Mouse (Mus musculus): ENCODE measurements around the gene Lpin3.
A peak's percentile ranks its signal among the peaks of the same experiment; 100 is the strongest.

The Lpin3 gene

DNA sequence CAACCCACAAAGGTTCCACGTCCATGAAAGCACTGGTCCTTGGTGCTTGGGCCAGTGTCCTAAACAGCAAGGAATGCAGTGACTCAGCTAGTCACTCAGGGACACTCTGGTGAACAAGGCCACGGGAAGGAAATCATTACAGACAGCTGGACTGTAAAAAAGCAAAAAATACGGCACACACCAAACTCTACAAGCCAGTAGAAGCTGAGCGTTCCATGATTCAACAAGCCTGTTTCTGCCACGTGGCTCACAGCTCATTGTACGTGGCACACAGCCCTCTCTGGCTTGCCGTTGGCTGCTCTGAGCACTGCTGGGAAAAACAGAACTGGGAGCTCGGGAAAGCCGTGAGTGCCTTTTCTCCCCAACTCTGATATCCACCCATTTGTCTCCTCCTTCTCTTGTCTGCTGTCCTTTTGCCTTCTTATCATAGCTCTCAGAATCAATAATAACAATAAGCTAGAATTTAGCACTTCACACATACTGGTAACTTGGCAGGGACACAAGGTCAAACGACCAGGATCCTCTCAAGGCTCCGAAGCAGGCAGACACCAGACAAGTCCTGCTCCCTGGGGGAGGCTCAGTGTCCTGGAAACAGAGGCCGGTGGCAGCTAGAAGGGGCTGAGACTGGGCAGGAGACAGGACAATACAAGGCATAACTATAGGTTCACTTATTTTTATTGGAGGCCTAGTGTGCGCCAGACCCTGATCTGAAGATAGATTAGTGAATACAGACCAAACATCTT is at the start of gene Lpin3:
Gene Lpin3 (plus strand): TSS at position 218 of the 743 bp plus-strand sequence.
- no peak for DNase-seq

DNA sequence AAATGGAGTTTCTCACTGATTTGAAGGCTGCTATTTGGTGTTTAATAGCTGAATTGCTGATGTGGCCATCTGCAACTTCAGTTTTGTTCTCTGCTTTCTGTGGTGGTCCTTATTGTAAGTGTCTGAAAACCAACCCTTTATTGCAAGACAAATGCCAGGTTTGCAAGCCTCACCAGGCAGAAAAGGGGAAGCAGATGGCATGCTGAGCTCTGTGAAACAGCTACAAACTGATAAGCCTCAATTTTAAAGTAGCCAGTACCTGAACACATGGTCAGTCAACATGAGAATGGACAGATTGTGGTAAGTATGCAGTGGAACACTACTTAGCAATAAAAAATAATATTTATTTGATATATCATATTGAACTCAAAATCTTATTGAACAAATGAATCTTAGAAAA is 39.6 kb upstream of the Lpin3 start:
- DNase-seq: no peak

DNA sequence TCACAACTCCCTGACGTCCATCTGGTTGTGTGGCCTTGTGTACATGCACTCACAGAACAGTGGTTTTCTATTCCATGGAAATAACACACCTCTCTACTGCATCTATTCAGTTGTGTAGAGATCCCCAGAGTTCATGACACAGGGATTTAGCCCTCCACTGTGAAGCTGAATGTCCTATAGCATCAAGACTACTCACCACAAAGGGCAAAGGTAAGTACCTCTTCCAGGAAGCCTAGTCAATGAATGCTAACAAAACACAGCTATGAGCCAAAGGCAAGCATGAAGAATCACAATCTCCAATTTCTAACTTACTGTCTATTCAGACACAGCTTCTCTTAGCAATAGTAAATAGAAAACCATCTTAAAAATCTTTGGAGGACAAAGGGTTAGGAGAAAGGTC is 32.8 kb upstream of the Lpin3 start:
- DNase-seq: no peak

DNA sequence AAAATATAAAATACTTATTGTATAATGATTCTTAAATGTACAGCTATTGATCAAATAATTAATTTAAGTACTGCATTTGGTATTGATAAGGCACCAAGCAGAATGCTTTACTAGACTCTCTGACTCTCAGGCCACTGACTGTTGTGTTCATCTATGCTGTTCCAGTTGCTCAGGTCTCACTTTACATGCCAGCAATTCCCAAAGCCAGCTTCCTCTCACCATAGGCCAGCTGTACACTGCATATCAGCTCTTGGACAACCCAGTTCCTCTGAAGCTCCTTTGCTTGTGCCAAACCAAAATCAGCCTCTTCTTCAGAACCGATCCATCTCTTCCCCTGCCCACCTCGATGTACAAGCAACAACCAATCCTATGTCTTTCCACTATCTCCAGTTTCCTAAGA is 32.3 kb upstream of the Lpin3 start:
- DNase-seq: no peak

DNA sequence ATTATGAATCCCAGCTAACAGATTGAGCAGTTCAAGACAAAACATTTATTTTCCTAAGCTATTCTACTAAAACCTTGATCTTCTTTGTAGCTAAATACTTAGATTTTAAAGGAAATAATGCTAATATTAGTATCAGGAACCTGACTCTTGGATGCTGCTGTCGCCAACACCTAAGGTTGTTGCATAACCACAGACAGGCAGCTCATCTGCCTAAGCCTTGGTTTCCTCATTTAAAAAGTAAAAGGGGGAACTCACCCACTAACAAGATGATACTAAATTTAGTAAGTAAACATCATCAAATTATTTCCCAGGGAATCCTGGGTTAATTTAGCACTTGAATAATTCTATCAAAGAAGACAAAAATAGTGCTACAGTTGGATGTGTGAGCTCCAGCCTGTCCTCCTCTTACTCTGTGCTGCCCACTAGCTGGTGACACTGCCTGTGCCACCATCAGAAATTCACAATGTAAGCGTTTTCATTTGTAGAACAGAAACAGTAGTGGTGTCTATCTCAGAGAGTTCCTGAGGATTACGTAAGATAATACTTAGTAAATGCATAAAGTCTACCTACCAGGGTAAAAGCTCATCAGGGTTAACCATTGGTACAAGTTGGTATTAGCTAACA is 30.7 kb upstream of the Lpin3 start:
- DNase-seq: no peak

DNA sequence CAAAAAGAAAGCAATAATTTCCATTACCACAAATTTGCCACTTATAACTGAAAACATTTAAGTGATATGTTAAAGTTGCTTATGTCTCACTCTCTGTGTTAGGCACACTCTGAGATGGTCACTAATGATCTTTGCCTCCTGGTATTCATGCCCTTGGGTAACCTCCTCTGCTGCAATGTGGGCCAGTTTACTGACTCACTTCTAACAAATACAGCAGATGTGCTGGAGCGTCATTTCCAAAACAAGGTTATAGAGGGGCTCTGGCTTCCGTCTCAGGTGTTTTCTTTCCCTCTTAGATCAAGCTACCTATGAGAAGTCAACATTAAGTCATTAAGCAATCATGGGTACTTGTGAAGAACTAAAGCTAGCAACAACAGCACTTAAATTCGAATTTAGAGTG is 30.1 kb upstream of the Lpin3 start:
- DNase-seq: no peak

DNA sequence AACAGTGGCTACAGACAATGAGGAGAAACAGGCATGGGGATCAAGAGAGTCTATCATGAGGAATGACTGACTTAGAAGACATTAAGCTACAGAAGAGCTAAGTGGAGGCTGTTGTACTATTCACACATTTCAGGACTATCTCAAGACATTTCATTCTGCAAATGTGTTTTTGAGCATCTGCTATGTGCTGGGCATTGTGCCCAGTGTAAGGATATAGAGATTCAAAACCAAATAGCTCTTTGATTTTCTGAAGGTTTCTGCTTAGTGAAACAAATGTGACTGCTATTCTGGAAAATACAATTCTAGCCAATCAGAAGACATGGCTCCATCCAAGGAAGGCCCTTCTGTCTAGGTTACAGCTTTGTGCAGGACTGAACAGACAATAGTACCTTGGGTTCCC is 25.8 kb upstream of the Lpin3 start:
- peak; percentile 40 for DNase-seq

DNA sequence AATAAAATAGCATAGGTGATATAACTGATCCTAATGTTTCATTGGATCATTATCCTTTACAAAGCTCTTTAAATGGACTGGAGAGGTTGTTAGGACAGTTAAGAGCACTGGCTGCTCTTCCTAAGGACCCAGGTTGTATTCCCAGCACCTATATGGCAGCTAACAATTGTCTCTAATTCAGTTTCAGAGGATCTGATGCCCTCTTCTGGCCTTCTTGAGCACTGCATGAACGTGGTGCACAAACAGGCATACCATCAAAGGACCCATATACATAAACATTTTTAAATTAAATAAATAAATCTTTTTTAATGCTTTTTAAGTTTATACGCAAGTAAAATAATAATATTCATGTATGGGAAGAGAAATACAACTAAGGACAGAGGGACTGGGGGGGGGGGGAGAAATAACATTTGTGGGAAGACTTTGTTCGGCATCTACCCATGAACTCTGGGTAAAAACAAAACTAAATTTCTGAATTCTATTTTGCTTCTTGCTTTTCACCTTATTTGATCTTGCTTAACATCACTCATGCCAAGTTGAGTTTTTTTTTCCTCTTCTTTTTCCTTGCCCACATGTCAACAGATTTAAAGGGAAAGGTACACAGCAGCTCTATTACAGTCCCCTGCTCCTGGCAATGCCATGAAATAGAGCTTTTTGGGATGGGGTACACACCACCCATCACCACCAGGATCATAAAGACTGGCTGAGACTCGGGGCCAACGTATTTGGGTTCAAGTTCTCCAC is 23.9 kb upstream of the Lpin3 start:
- DNase-seq: no peak

DNA sequence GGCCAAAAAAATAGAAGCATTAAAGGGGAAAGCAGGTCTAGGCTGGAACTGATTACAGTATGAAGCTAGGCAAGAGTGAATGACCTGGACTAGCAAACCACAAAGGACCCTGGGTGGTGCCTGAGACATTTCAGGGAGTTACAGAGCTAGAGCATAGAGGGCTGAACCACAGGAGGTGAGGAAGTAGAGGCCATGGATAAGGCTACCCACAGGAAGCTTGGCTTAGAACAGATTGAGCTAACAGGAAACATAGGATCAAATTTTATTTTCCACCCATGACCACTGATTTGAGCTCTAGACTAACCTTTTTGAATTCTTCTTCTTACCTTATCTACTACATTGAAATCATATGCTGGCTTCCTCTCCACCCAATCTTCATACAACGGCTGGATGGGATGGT is 20.1 kb upstream of the Lpin3 start:
- DNase-seq: no peak

DNA sequence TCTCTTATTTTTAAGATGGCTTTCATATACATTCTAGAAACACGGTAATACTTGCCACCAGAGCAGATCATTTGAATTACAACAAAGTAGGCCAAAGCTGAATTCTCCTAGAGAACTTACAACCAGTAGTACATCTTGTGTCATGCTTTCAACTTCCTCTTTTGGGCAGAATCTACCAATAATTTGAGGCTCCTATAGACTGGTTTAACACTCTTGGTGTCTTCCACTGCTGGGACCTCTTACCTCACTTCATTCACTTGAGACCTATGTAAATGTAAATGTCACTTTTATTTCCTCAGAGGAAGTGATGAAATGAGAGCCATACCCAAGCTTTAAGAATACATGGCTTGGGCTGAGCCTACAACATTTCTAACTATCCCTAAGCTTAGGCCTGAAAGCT is 16.4 kb upstream of the Lpin3 start:
- DNase-seq: no peak

DNA sequence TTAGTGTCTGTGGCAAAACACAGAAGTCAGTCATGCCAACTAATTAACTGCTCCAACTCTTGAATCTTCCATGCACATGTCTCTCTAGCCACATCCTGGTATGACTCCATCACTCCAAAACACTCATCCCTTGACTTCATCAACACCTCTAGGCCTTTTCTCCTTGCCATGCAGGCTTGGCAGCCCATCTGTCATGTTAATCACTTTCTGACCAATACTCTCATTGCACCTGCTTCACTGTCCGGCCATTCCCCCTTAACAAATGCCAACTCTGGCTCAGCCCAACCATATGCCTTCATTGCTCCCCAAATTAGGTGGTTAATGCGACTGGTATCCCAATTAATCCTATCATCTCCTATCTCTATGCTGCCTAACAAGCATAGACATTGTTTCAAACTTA is 15.2 kb upstream of the Lpin3 start:
- peak; percentile 64 for DNase-seq

DNA sequence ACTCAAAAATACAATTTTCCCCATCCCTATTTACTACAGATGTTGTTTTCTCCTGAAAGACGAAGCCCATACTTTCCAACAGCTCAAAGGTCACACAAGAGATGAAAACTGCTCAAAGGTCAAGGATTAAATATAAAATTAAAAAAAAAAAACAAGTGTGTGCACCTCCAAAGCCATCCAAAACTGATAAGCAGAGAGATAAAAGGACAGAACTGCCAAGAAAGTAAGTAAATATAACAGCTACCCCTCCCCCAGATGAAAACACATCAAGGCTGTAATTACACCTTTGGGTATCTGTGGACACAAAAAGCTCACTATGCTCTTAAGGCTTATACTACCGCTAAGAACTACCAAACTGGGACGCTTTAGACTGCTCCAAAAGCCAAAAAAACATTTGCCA is 11.0 kb upstream of the Lpin3 start:
- no peak for DNase-seq

DNA sequence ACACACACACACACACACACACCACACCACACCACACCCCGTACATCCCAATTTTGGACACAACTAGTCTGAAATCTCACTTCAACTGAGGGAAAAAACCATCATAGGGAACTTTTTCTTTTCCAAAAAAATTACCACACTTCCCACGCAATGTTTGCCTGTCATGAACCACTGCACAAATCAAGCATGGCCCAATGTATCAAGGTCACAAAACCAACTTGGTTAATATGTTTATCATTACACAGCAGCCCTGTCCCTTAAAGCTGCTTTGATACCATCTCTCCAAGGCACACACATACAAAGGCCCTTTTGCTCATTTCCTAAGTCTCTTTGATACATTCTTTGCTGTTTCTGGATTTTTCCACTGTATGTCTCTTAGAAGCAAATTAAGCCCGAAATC is 9.2 kb upstream of the Lpin3 start:
- DNase-seq: no peak

DNA sequence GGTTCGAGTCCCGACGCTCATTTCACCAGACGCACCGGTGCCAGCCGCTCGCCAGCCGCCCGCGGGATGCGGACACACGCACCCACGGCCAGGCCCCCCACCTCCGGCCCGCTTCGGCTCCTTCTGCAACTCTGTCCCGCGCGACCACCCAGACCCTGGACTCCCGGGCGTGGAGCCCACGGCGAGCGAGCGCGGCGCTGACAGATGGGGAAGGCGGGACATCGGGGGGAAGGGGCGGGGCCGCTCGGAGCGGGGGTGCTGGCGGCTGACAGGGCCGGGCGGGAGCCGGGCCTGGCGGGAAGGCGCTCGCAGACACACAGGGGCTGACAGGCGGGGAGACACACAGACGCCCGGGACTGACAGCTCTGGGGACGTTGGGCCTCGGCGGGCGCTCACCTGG is 8.1 kb upstream of the Lpin3 start:
- no peak for DNase-seq

DNA sequence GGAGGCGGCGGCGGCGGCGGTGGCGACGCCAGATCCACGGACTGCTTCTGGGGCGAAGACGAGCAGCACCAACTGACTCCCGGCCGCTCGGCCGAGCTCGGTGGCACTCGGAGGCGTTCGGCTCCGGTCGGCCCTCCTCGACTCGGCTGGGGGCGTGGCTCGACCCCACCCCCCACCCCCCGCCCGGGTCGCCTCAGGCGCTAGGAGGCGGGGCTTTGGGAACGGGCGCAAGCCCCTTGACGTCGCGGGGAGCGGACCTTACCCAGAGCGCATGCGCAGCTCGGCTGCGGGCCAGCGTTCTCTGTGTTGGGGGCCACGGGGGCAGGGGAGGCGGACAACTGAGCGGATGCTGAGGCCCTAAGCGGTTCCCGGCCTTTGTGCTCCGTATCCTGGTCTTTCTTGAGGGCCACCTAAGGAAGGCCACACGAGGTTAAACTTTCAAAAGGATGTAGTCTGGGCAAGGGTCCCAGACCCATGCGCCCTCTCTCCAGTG is 7.5 kb upstream of the Lpin3 start, which contains the start of gene Zhx3:
Gene Zhx3 (minus strand): TSS at position 109 of the 493 bp plus-strand sequence.
- DNase-seq: peak; percentile 94

DNA sequence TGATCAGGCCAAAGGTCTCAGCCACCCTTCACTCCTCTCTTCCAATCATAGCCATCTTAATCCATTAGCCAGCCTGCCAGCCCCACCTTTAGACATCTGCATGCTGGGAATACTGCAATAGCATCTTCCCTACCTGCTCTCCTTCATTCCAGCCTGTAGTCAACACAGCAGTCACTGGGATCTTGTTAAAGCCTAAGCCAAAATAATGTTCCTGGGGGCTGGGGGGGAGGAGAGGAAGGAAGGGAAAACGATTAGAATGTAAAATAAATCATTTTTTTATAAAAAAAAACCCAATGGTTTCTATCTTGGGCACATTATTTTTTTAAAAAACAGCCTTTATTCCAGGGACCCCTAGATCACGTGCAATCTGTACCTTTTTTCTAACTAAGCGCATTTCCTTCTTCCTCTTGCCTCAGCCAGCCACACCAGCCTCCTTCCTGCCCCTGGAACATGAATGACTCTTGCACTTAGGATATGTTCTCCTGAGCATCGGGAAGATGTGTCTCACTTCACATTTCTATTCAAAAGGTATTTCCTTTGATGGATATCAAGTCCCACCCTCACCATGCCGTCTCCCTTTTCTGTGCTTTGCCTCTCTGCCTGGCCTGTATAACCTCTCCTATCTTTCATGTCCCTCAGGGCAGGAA is 6.1 kb upstream of the Lpin3 start:
- DNase-seq: no peak

DNA sequence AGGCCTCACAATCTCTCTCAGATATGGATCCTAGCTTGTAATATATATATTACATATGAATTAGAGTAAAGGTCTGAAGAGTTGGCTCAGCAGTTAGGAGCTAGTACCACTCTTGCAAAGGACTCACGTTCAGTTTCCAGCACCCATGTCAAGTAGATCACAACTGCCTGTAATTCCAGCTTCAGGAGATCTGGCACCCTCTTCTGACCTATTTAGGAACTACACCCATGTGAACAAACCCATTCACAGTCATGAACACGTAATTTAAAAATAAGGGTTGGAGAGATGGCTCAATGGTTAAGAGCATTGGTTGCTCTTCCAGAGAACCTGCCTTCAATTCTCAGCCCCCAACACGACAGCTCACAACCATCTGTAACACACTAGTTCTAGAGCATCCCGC is 4.4 kb upstream of the Lpin3 start:
- DNase-seq: no peak

DNA sequence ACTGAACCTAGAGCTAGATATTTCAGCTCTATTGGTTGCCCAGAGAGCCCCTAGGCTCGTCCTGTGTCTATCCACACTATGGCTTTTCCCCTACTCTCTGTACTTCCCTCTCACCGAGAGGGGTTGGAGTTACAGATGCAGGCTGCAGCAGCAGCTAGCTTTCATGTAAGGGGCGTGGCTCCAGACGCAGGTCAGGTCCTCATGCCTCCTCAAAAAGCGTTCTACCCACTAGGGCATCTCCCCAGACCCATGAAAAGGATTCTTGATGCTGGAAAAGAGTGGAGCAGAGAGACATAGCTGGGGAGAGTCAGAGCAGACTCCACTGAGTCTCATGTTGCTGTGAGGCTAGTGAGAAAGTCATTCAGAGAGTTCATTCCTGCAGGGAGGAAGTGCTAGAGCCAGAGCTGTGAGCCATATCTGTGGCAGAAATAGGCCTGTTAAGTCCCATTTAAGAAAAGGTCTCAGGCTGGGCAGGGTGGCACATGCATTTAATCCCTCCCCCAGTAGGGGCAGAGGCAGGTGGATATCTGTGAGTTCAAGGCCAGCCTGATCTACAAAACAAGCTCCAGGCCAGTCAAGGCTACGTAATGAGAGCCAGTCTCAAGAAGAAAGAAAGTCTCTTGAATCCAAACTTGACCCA is 1.1 kb downstream of the Lpin3 start:
- no peak for DNase-seq

DNA sequence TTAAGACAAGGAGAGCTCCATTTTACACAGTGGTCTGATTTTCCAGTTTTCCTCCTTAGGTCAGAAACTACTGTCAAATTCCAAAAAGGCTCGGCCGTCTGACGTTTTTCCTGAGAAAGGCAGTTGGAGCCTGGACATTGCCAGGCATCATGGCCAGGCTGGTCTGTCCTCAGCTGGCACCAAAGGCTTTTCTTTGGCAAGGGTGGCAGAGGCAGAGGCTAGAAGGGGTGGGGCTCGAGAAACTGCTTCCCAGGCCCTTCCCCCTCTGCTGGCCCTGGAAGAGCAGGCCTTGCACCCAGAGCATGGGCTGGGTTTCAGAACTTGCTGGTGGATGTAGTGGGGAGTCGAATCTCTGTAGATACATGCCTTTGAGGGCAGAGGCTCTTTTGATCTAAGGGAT is 2.0 kb downstream of the Lpin3 start:
- DNase-seq: peak; percentile 41

DNA sequence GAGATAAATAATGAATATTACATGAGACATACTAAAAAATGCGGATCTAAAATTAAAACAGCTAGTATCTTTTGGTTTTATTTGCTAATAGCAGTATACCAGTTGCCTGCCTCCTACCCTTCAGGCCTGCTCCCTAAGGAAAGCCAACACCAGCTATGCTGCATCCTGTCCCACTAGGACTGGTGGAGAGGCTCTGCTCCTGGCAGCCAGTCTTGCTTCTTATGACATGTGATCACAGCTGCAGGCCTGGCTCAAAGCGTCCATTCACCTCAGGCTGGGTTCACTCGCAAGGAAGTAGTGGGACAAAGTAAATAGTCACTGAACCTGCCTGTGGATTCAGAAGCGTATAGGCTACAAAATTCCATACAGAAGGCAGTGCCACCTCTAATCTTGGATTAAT is 3.4 kb downstream of the Lpin3 start:
- DNase-seq: no peak

DNA sequence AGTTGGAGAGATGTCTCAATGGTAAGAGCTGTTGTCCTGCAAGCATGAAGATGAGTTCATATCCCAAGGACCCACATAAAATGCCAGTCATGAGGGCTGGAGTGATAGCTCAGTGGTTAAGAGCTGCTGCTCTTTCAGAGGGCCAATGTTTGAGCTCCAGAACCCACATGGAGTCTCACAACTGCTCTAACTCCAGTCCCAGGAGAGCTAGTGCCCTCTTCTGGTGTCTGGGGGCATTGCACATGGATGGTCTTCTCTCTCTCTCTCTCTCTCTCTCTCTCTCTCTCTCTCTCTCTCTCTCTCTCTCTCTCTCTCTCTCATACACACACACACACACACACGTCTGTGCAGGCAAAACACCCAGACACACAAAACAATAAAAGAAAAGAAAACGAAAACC is 4.4 kb downstream of the Lpin3 start:
- DNase-seq: no peak

DNA sequence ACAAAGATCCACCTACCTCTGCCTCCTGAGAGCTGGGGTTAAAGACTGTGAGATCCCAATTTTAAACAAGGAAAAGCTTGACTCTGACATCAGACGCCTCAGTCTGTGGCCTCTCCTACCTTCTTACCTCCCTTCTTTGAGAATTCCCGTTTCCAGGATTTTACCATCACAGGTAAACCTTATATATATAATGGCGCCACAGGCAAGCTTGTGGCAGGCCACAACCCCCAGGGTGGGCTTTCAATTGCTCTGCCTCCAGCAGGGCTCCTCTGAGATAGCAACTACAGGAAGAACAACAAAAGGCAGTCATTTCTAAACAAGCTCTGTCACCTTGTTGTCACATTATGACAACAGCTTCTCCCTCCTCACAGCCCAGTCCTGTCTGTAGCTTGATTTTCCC is 5.8 kb downstream of the Lpin3 start:
- DNase-seq: no peak

DNA sequence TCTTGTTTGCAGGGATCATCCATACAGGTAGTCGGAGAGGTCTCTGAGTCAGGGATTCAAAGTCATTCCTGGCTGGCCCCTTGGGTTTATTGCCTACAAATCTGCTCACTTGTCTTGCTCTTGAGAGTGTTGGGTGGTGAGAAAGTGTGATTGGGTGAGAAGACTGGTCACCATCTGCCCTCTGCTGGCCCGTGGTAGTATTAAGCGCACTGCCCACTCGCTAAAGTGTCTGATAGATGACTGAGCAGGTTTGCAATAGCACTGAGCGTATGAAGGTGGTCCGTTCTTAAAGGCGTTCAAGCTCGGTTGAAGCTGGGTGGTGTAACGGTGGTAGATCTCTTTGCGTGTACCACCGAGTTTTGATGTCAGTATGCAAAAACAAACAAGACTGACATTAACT is 6.8 kb downstream of the Lpin3 start:
- DNase-seq: peak; percentile 79
